24 mouse cellular contexts compared by ENCODE assay signal in the genomic region with DNA sequence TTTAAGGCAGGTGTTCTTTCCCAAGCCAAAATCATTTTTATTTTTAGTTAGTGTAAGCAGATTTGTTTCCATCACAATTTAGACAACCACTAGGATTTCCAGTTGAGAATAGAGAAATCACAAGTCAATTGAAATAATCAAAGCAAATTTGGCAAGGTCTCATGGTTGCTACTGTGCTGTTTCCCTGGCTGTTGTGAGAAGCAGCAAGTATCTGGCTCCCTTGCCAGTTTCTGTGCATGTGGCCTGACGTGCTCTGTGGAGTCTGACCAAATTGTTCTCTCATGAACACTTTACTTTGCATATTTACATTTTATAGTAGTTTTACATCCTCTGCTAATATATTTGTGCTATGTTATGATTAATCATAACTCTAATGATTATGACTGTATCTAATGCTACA.
DNase-seq lines count a peak whose midpoint lies in the region; ATAC-seq and TF ChIP-seq lines count a peak whose summit lies in the region.
"Had no signal": no experiment of that assay in that cellular context is flagged by ENCODE, and none has a peak within 500 bp of the region (broad histone marks: within the 10 kb centered on the region; RNA-seq: fewer than 3 reads in every experiment).

No protein-coding gene starts in this region.

- no peak for TF ChIP-seq POLR2A in brain, embryonic 14.5 days (IDR thresholded peaks at IDR 0.05; ENCODE audit: borderline replicate concordance, extremely low read depth, insufficient read depth, insufficient read length, poor library complexity, severe bottlenecking)

- no peak overlapping the region for H3K4me3 ChIP-seq in hindbrain, postnatal 0 days (ENCODE audit: low read length)
- no peak overlapping the region for H3K4me3 ChIP-seq in hindbrain, embryonic 12.5 days
- no peak overlapping the region for H3K4me3 ChIP-seq in kidney, embryonic 15.5 days (replicated peaks)
- H3K4me3 ChIP-seq: embryonic facial prominence, embryonic 15.5 days; limb, embryonic 12.5 days; liver, embryonic 13.5 days; neural tube, embryonic 15.5 days had no signal

- no peaks in the 10 kb centered on the region for H3K9me3 ChIP-seq in hindbrain, postnatal 0 days (ENCODE audit: low read length)
- no peaks in the 10 kb centered on the region for H3K9me3 ChIP-seq in hindbrain, embryonic 12.5 days (replicated peaks)
- H3K9me3 ChIP-seq in kidney, embryonic 15.5 days (replicated peaks) = no peaks in the 10 kb centered on the region
- H3K9me3 ChIP-seq: embryonic facial prominence, embryonic 15.5 days; limb, embryonic 12.5 days; liver, embryonic 13.5 days; neural tube, embryonic 15.5 days had no signal

- ATAC-seq in hindbrain, postnatal 0 days = no peak
- no peak for ATAC-seq in hindbrain, embryonic 12.5 days (ENCODE audit: low FRiP score)
- no peak for ATAC-seq in kidney, embryonic 15.5 days (replicated peaks; ENCODE audit: low FRiP score)

- H3K27ac ChIP-seq in hindbrain, postnatal 0 days = no peak overlapping the region
- no peak overlapping the region for H3K27ac ChIP-seq in hindbrain, embryonic 12.5 days
- H3K27ac ChIP-seq in kidney, embryonic 15.5 days = no peak overlapping the region
- H3K27ac ChIP-seq: embryonic facial prominence, embryonic 15.5 days; limb, embryonic 12.5 days; liver, embryonic 13.5 days; neural tube, embryonic 15.5 days had no signal

- no peak for TF ChIP-seq CTCF in hindbrain, postnatal 0 days (IDR thresholded peaks at IDR 0.05; ENCODE audit: low read depth)
- no peak for TF ChIP-seq CTCF in brain, embryonic 14.5 days (IDR thresholded peaks at IDR 0.05; ENCODE audit: borderline replicate concordance, extremely low read depth, insufficient read depth, insufficient read length)

- H3K4me1 ChIP-seq in hindbrain, postnatal 0 days (ENCODE audit: insufficient read depth, low read length) = no peaks in the 10 kb centered on the region
- no peaks in the 10 kb centered on the region for H3K4me1 ChIP-seq in hindbrain, embryonic 12.5 days
- no peaks in the 10 kb centered on the region for H3K4me1 ChIP-seq in kidney, embryonic 15.5 days
- H3K4me1 ChIP-seq: embryonic facial prominence, embryonic 15.5 days; limb, embryonic 12.5 days; liver, embryonic 13.5 days; neural tube, embryonic 15.5 days had no signal

- no peak overlapping the region for H3K9ac ChIP-seq in hindbrain, postnatal 0 days (replicated peaks; ENCODE audit: low read length)
- no peak overlapping the region for H3K9ac ChIP-seq in hindbrain, embryonic 12.5 days
- no peak overlapping the region for H3K9ac ChIP-seq in kidney, embryonic 15.5 days
- H3K9ac ChIP-seq: embryonic facial prominence, embryonic 15.5 days; limb, embryonic 12.5 days; liver, embryonic 13.5 days; neural tube, embryonic 15.5 days had no signal

- H3K4me2 ChIP-seq in hindbrain, postnatal 0 days (ENCODE audit: low read depth, low read length) = no peak overlapping the region
- H3K4me2 ChIP-seq in hindbrain, embryonic 12.5 days (replicated peaks) = no peak overlapping the region
- H3K4me2 ChIP-seq in kidney, embryonic 15.5 days = no peak overlapping the region
- H3K4me2 ChIP-seq: embryonic facial prominence, embryonic 15.5 days; heart, embryonic 11.5 days; limb, embryonic 12.5 days; liver, embryonic 13.5 days; midbrain, embryonic 11.5 days; neural tube, embryonic 15.5 days had no signal

- WGBS in hindbrain, postnatal 0 days = 35% methylated on average over 1 of the region's 1 CpGs
- WGBS in hindbrain, embryonic 12.5 days = 93% methylated on average over 1 of the region's 1 CpGs
- WGBS in kidney, embryonic 15.5 days = 77% methylated on average over 1 of the region's 1 CpGs

- no peaks in the 10 kb centered on the region for H3K36me3 ChIP-seq in hindbrain, postnatal 0 days (ENCODE audit: insufficient read depth, low read length)
- no peaks in the 10 kb centered on the region for H3K36me3 ChIP-seq in hindbrain, embryonic 12.5 days
- H3K36me3 ChIP-seq in kidney, embryonic 15.5 days = no peaks in the 10 kb centered on the region
- H3K36me3 ChIP-seq: embryonic facial prominence, embryonic 15.5 days; limb, embryonic 12.5 days; liver, embryonic 13.5 days; neural tube, embryonic 15.5 days had no signal

- H3K27me3 ChIP-seq in hindbrain, postnatal 0 days (ENCODE audit: insufficient read depth, low read length) = no peaks in the 10 kb centered on the region
- H3K27me3 ChIP-seq in hindbrain, embryonic 12.5 days = 0 out of 2 replicates have a peak, but pooled peaks cover 5% of the 10 kb centered on the region
- no peaks in the 10 kb centered on the region for H3K27me3 ChIP-seq in kidney, embryonic 15.5 days
- H3K27me3 ChIP-seq: embryonic facial prominence, embryonic 15.5 days; limb, embryonic 12.5 days; liver, embryonic 13.5 days; neural tube, embryonic 15.5 days had no signal

- peak; percentile 54 for DNase-seq in cerebellum, adult 11-12 months
- DNase-seq in cerebellum, adult 11 months = no peak
- DNase-seq in hindbrain, postnatal 0 days (ENCODE audit: low spot score) = peak; percentile 55
- peak; percentile 42 for DNase-seq in brain, embryonic 14.5 days (ENCODE audit: low read depth)
- peak; percentile 75 to 77 for DNase-seq in cerebellum, postnatal 10 days
- no peak for DNase-seq in right cerebral cortex, postnatal 25 days
- DNase-seq: adrenal gland, postnatal 10 days; gastrocnemius, postnatal 14 days; heart, adult 11 months; kidney, adult 11 months; kidney, postnatal 4 days; liver, embryonic 13.5 days; lung, adult 2 months; lung, postnatal 14 days; right cerebral cortex, adult 18-20 months; spleen, adult 18-20 months; thymus, postnatal 14 days had no signal

Comparison
In these comparisons a context has a peak if more than half of its experiments do, and no peak if none do; other contexts are left out.
1. DNase-seq: peak in cerebellum, adult 11-12 months (single experiment), hindbrain, postnatal 0 days (single experiment), brain, embryonic 14.5 days (single experiment) and cerebellum, postnatal 10 days (2 of 2); none in cerebellum, adult 11 months (single experiment) and right cerebral cortex, postnatal 25 days (single experiment).